Mouse (Mus musculus) spleen, postnatal 4 days (tissue): ENCODE data around the gene Clpsl2.

ENCODE experiments used
- DNase-seq, 2 experiments: peaks; one replicate each; pipeline ENCODE4 v3.0.0; 2022; ENCODE audit warnings: low spot score in 2 of 2

Clpsl2 gene

DNA sequence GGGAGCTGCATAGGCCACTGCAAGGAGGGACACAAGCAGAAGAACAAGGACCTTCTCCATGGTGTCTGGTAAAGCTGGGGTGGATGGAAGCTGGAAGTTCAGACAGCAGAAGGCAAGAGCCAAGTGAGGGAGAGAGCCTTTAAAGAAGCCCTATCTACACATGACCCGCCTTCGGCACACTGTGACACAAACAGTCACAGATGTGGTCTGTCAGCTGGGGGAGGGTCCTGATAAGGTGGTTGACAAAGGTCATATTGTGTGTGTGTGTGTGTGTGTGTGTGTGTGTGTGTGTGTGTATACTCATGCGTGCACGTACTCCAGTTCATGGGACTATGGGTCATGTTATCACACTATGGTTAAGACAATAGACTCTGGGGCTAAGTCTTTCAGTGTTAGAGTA, 11.4 kb downstream of the Clpsl2 start, which contains the start of gene Clps:
Gene Clps, minus strand, starts transcription at position 169 of the 400 bp plus-strand sequence.
- no peak for DNase-seq

DNA sequence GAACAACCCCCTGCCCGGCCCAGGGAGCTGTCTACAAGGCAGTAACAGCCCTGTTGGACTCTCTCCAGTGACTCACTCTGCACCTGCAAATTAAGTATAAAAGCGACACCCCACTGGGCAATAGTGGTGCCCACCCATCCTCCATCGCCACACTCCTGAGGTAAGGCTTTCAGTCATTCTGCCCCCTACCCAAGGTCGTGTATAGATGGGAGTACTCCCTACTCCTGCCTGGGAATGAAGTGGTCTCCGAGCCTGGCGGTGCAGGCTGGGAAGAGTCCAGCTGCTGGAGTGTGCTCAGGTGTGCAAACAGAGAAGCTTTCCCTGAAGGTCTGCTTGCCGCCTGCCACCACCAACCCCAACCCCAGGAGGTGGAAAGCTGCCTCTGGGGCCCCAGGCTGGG, 12.4 kb downstream of the Clpsl2 start:
- DNase-seq: no peak

DNA sequence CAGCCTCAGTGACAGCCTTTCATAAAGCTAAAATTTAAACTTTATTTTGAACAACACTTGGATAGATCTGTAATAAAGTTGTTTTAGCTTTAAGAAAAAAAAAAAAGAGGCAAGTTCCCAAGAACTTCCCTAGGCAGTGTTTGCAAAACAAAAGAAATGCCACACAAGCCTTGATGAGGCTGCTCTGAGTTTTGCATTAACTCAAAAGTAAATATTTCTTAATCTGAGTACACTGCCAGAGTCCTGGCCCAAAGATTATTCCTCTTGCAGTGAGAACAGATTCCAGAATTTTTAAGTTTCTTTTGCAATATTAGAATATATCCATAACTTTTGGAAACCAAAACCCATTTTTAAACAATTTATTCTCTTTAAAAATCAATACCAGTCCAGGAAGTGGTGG, 16.0 kb downstream of the Clpsl2 start:
- no peak for DNase-seq

DNA sequence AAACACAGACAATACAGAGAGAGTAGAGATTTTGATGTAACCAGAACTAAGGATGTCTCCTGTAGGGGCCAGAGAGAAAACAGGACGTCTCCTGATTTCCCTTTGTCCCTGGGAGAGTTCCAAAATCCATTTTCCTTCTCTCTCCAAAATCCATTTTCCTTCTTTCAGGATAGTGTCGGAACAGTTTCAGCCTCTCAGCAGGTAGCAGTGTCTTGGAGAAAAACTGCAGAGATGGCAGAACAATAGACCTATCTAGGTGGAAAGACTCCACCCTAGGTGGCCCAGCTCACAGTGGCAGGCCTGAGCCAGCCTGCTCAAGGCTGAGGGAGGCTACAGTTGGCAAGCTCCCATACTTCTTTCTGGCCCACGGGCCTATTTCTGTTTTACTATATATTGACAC, 18.3 kb downstream of the Clpsl2 start:
- no peak for DNase-seq

DNA sequence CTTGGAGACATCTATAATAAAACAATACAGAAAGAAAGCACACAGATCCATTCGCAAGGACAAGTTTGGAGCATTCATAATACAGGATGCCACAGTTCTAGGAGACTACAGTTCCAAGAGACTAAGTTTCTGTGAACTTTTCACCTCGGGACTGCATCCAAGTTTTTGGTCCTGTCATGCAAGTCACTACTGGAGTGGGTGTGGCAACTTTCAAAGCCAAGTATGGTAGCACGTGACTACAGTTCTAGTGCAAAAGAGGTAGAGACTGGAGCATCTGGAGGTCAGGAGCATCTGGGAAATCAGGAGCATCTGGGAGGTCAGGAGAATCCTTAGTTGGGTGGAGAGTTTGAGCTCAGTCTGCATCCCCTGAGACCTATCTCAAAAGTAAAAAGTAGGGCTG, 22.7 kb downstream of the Clpsl2 start:
- DNase-seq: no peak

DNA sequence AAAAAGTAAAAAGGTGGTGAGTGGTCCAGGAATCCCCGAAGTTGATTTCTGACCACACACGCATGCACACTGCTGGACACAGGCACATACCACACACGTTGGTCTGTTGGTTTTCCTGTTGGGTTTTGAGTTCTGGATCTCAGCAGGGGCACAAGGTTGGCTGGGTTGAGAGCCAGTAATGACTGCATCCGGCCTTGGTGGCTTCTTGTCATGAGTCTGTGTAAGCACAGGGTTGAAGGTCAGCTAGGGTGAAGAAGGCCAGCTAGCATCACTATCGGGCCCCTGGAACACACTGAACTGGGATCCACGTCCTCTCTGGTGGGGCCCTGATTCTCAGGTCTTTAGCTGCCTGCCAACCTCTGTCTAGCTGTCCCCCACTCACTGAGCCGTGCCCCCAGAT, 23.3 kb downstream of the Clpsl2 start:
- no peak for DNase-seq

DNA sequence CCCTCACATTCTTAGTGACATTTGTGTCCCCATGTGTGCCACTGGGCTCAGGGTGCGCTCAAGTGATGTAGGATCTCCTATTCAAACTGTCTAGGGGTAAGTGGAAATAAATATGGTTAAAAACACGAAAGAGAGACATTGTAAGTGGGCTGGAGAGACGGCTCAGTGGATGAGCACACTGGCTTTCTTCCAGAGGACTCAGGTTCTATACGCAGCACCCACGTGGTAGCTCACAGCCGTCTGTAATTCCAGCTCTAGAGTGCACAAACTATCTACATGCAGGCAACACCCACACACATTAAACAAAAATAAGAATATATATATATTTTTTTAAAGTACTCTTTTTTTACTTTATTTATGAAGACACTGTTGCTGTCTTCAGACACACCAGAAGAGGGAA, 23.7 kb downstream of the Clpsl2 start:
- DNase-seq: no peak

DNA sequence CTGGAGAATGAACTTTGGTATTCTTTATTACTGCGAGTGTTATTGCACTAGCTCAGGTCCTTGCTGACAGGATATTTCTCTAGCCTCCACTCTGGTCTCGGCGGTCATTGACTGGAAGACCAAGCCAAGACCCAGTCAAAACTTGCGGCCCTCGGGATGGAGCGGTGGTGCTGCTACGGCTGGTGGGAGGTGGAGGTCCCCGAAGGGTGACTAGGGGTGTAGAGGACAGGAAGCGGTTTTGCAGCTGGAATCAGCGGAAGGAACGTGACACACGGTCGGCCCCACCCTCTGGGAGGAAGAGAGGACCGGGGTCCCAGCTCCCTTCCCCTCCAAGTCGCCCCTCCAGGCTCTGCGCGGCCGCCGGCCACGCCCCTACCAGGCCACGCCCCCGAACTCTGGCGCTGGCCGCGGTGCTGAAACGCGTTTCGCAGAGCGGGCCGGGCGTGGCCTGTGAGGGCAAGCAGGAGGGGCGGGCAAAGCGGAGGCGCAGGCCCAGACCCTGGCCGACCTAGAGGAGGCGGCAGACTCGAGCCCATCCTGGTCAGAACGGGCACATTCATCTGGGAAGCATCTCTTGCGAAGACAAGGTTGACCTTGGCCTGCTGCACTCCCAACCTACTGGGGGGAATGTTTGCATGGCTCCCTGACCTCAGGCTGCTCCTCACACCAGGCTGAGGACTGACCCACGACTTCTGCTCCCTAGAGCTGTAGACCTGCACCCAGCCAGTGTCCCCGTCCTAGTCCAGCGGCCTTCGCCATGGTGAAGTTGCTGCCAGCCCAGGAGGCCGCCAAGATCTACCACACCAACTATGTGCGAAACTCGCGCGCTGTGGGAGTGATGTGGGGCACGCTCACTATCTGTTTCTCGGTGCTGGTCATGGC, 26.3 kb downstream of the Clpsl2 start, which contains the start of gene Lhfpl5:
Gene Lhfpl5, plus strand, starts transcription at position 398 of the 882 bp plus-strand sequence.
- peak; percentile 32 to 86 for DNase-seq

DNA sequence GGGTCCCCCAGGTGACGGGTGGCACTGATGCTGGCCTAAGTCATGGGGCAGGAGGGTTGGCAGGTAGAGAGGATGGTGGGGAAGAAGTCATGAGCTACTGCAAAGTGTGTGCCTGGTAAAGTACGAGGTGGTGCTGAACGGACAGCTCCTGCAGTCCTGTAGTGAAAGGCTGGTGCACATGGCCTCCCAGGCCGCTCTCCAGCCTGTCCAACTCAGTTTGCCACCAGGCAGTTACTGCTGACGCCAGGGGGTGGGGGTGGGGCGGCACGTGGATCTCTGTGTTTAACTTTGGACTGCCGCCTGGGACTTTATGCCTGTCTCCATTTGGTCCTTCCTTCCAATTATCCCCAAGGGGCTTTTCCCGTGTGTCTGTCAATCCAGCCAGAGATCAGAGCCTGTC, 31.2 kb downstream of the Clpsl2 start:
- peak; percentile 50 to 85 for DNase-seq

DNA sequence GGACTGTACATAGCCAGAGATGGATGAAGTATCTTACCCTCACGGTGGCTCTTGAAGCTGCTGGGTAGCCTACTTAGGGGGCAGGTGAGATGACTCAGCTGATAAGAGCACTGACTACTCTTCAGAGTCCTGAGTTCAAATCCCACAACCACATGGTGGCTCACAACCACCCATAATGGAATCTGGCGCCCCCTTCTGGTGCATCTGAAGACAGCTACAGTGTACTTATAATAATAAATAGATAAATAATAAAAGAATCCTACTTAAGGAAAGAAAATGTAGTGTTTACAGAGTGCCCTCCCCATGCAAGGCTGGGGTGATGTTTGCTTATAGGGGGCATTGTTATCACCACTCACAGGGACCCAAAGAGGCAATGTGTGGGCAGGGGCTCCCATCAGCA, 31.8 kb downstream of the Clpsl2 start:
- DNase-seq: no peak

DNA sequence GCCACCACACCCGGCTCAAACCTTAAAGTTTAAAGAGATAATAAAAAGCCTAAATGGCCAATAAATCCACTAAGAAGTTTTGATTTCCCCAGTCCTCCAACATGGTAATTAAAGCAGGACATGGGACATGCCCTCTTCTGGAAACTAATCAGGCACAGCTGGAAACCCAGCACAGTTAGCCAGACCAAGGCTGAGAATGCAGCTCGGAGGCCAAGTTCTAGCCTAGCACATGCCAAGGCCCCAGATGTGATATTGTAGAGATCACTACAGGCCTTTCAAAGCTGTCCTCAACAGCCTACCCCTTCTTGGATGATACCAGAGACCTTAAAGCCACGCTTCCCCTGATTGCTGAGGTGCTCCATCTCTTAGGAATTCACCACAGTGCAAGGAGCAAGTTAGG, 37.3 kb downstream of the Clpsl2 start:
- no peak for DNase-seq

DNA sequence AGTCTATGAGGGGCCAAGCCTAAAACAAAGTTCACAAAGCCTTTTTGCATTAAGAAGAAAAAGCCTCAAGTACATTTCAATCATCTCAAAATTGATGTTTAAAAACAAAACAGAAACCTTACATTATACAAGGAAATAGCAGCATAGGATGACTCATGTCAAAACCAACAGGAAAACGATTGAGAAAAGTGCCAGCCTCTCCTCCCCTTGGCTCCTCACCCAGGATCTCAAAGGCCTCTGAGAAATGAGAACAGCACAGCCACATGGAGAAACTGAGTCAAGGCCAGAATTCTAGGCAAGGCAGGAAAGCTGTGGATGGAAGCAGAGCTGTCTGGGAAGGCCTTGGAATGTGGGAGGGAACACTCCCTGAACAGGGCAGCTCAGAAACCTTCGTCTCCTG, 39.4 kb downstream of the Clpsl2 start:
- DNase-seq: no peak

DNA sequence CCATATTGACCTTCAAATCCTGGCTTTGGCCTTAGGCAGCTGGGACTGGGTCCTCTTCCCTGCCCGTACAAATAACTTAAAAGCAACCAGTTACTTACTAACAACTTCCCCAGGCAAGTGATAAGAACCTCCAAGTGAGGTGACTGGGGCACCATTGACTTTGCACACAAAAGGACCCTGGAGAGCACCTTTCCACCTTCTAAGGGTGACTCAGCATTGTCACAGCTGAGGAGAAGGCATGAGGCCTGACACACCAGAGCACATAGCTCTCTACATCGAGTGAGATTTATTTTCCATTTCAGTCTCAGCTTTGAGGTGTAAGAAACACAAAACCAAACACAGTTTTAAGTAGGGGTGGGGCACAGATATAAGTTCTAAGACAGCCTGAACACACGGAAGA, 41.4 kb downstream of the Clpsl2 start:
- no peak for DNase-seq

DNA sequence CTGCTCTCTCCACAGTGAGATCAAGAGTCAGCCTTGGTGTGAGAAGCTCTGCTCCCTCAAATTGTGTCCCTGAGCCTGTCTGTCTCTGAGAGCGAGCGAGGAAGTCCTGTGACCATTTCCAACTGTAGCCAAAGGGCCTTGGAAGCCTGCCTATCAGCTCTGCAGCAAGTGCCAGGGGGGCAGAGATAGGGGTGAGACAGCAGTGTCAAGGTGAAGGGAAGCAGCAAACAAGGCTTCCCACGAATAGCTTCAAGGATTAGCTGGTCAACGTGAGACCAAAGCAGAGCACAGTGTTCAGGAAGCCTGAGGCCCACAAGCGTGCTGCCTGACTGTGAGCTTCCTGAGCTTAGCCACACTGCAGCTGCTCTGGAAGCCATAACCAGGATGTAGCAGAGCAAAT, 42.3 kb downstream of the Clpsl2 start:
- DNase-seq: peak in 1 of 2 experiments; percentile 40

DNA sequence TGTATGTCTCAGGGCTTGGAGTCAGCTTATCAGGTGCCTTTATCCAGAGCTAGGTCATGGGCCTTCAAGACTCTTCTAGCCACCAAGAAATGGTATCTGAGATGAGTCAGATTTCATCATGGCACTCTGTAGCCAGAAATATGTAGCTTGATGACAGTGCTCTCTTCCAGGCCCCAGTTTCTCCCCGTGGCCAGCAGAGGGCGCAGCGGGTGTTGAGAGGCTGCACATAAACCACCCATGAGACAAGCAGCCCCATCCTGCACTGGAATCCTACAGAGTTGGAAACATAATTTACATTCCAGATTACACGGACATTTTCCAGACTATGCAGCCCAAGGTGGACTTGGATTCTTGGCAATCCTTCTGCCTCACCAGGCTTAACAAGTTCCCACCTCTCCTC, 43.8 kb downstream of the Clpsl2 start:
- DNase-seq: peak; percentile 73 to 93

DNA sequence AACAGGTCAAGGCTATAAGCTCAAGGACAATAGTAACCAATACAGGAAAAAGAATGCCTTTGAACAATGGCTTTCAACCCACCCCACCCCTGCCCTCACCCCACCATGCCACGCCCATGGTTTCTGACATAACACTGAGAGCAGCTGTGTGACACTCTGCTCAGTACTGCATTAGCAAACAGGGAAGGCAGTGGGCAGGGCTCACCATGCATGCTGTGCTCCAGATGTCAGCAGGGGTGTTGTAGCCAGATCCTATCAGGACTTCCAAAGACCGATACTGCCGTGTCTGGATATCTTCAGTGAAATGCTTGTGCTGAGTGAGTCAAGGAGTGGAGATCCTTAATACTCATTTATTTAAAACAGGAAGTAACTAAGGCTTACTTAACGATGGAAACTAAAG, 44.8 kb downstream of the Clpsl2 start:
- no peak for DNase-seq

DNA sequence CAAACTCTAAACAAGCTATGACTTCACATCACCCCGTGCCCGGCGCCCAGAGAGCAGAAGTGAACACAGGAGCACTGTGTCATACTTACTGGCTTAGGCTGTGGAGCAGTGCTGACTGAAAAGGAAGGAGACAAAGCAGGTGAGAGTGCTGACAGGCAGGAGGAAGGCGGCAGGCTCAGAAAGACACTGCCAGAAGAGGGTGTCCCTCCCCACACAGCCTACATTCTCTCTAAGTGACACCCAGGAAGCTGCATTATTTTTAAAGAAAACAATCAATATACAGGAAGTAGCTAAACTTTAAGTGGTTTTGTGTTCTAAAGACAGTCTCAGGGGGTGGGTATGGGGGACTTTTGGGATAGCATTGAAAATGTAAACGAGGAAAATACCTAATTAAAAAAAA, 51.6 kb downstream of the Clpsl2 start:
- no peak for DNase-seq

DNA sequence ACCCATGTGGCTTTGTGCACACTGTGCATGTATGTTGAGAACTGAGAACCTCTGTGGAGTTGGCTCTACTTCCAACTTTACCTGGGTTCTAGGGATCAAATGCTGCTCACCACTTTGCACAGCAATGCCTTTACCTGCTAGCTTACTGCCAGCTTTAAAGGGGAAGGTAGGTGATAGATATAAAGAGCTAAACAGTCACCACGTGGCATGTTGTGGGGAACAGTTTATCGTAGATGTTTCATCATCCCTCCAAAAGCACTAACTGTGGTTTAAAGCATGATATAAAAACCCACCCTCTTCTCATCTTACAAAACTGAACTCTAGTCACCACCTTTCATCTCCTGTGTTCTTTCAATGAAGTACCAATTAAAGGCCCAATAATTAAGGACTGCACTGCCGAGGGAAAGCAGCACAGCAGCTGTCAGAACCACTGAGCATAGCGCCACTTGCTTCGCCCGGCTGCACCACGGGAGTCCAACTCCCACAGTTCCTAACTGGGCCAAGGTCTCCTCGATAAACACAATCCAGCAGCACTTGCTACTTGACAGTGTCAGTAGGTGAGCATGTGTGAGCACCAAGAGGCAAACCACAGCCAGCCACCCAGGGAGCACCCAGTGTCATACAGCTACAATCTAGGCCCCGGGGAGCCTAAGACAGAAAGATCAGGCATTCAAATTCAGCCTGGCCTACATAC, 52.5 kb downstream of the Clpsl2 start:
- no peak for DNase-seq
